Mouse (Mus musculus): Measurements from ENCODE around the gene Cpsf6. TPM values are rescaled to one million over a fixed set of nuclear protein-coding genes. Genes with fewer than 3 reads are reported as not detected.
"Not testable (repeated sequence)": the region's sequence is repeated elsewhere in the genome, so short reads cannot be mapped to it uniquely, and the experiment has no call there.

Cpsf6 gene
- polyA plus RNA-seq, 1 experiment from 2014 or later: 161 TPM

- ATAC-seq (ENCODE audit: insufficient number of reproducible peaks, insufficient read depth, low FRiP score, low TSS enrichment, low read depth): no peak
- Histone ChIP-seq H3K27ac (no peak overlapping the region), H3K4me3 (no peak overlapping the region), H3K4me1 (peaks cover 9% of the 10 kb centered on the region; the same call in 1 of the 2 replicates), H3K27me3 (no peaks in the 10 kb centered on the region), H3K36me3 (no peaks in the 10 kb centered on the region), H3K9me3 (no peaks in the 10 kb centered on the region), H3K9ac (no peak overlapping the region; the same call in 1 of the 2 replicates), H3K4me2 (peak overlapping the region; percentile 45)
- WGBS: 33% methylated on average over 18 of the region's 18 CpGs
Measured at GRCm38 (mm10) chr10:117396386-117397048, 16.7 kb upstream of the Cpsf6 start.

GRCm38 (mm10) chr10:117395801-117396200, 16.0 kb upstream of the Cpsf6 start:
- no peaks in the 10 kb centered on the region for H3K9me3 ChIP-seq
- H3K27ac ChIP-seq: no peak overlapping the region
- no peaks in the 10 kb centered on the region for H3K36me3 ChIP-seq
- no peak overlapping the region for H3K4me2 ChIP-seq
- H3K4me3 ChIP-seq: no peak overlapping the region
- no peak for ATAC-seq (ENCODE audit: insufficient number of reproducible peaks, insufficient read depth, low FRiP score, low TSS enrichment, low read depth)
- WGBS: 88% methylated on average over 2 of the region's 2 CpGs
- H3K9ac ChIP-seq: no peak overlapping the region
- H3K27me3 ChIP-seq: peaks cover under 1% of the 10 kb centered on the region; the same call in 1 of the 2 replicates
- peaks cover 9% of the 10 kb centered on the region; the same call in 1 of the 2 replicates for H3K4me1 ChIP-seq

GRCm38 (mm10) chr10:117394738-117395550, 15.1 kb upstream of the Cpsf6 start:
- Histone ChIP-seq H3K9me3 (no peaks in the 10 kb centered on the region), H3K9ac (no peak overlapping the region), H3K4me3 (no peak overlapping the region), H3K4me1 (peaks cover 9% of the 10 kb centered on the region; the same call in 1 of the 2 replicates), H3K27ac (no peak overlapping the region), H3K27me3 (peaks cover 6% of the 10 kb centered on the region; the same call in 1 of the 2 replicates), H3K4me2 (no peak overlapping the region), H3K36me3 (no peaks in the 10 kb centered on the region)
- WGBS: 70% methylated on average over 3 of the region's 3 CpGs
- ATAC-seq (ENCODE audit: insufficient number of reproducible peaks, insufficient read depth, low FRiP score, low TSS enrichment, low read depth): no peak

- Histone ChIP-seq H3K4me3 (peak overlapping the region; percentile 43), H3K9ac (peak overlapping the region; percentile 68), H3K27ac (no peak overlapping the region), H3K9me3 (no peaks in the 10 kb centered on the region), H3K36me3 (no peaks in the 10 kb centered on the region), H3K4me2 (peak overlapping the region; percentile 69), H3K27me3 (peaks cover 9% of the 10 kb centered on the region; the same call in 1 of the 2 replicates), H3K4me1 (peaks cover 9% of the 10 kb centered on the region; the same call in 1 of the 2 replicates)
- no peak for ATAC-seq (ENCODE audit: insufficient number of reproducible peaks, insufficient read depth, low FRiP score, low TSS enrichment, low read depth)
- 56% methylated on average over 11 of the region's 11 CpGs for WGBS
Measured at GRCm38 (mm10) chr10:117393891-117394395, 14.1 kb upstream of the Cpsf6 start.

- 2% methylated on average over 24 of the region's 27 CpGs for WGBS
- Histone ChIP-seq H3K9ac (peak overlapping the region; percentile 68), H3K4me3 (peak overlapping the region; percentile 43), H3K27ac (no peak overlapping the region; the same call in 1 of the 2 replicates), H3K4me1 (peaks cover 9% of the 10 kb centered on the region; the same call in 1 of the 2 replicates), H3K4me2 (peak overlapping the region; percentile 69), H3K27me3 (peaks cover 9% of the 10 kb centered on the region; the same call in 1 of the 2 replicates), H3K9me3 (no peaks in the 10 kb centered on the region), H3K36me3 (no peaks in the 10 kb centered on the region)
- 0 out of 2 replicates have a peak, but pooled peaks have one; percentile 59 for ATAC-seq (ENCODE audit: insufficient number of reproducible peaks, insufficient read depth, low FRiP score, low TSS enrichment, low read depth)
Measured at GRCm38 (mm10) chr10:117393196-117393890, 13.5 kb upstream of the Cpsf6 start.

GRCm38 (mm10) chr10:117392832-117393195, 13.0 kb upstream of the Cpsf6 start:
- Histone ChIP-seq H3K9ac (0 out of 2 replicates have a peak overlapping the region, but pooled peaks have one; percentile 68), H3K9me3 (no peaks in the 10 kb centered on the region), H3K4me1 (peaks cover 9% of the 10 kb centered on the region; the same call in 1 of the 2 replicates), H3K27me3 (peaks cover 9% of the 10 kb centered on the region; the same call in 1 of the 2 replicates), H3K4me2 (peak overlapping the region; percentile 69), H3K4me3 (peak overlapping the region; percentile 43), H3K36me3 (no peaks in the 10 kb centered on the region), H3K27ac (no peak overlapping the region)
- WGBS: 4% methylated on average over 6 of the region's 6 CpGs
- ATAC-seq (ENCODE audit: insufficient number of reproducible peaks, insufficient read depth, low FRiP score, low TSS enrichment, low read depth): no peak

- H3K36me3 ChIP-seq; H3K4me3 ChIP-seq; H3K9me3 ChIP-seq; H3K4me2 ChIP-seq; H3K4me1 ChIP-seq; ATAC-seq (ENCODE audit: insufficient number of reproducible peaks, insufficient read depth, low FRiP score, low TSS enrichment, low read depth); H3K9ac ChIP-seq; H3K27ac ChIP-seq; H3K27me3 ChIP-seq: not testable (repeated sequence)
- WGBS: 81% methylated on average over 1 of the region's 1 CpGs
Measured at GRCm38 (mm10) chr10:117392397-117392796, 12.6 kb upstream of the Cpsf6 start.

- H3K27ac ChIP-seq: no peak overlapping the region
- H3K36me3 ChIP-seq: no peaks in the 10 kb centered on the region
- H3K4me2 ChIP-seq: no peak overlapping the region
- H3K4me3 ChIP-seq: no peak overlapping the region
- H3K9me3 ChIP-seq: no peaks in the 10 kb centered on the region
- ATAC-seq (ENCODE audit: insufficient number of reproducible peaks, insufficient read depth, low FRiP score, low TSS enrichment, low read depth): no peak
- H3K4me1 ChIP-seq: peaks cover 8% of the 10 kb centered on the region; the same call in 1 of the 2 replicates
- peaks cover 9% of the 10 kb centered on the region; the same call in 1 of the 2 replicates for H3K27me3 ChIP-seq
- H3K9ac ChIP-seq: no peak overlapping the region
- 90% methylated on average over 2 of the region's 2 CpGs for WGBS
Measured at GRCm38 (mm10) chr10:117391801-117392200, 12.0 kb upstream of the Cpsf6 start.

GRCm38 (mm10) chr10:117391057-117391456, 11.2 kb upstream of the Cpsf6 start:
- 0 out of 2 replicates have a peak, but pooled peaks cover 3% of the 10 kb centered on the region for H3K4me1 ChIP-seq
- no peak for ATAC-seq (ENCODE audit: insufficient number of reproducible peaks, insufficient read depth, low FRiP score, low TSS enrichment, low read depth)
- H3K27me3 ChIP-seq: peaks cover 9% of the 10 kb centered on the region; the same call in 1 of the 2 replicates
- no peak overlapping the region for H3K9ac ChIP-seq
- H3K4me3 ChIP-seq: no peak overlapping the region
- H3K9me3 ChIP-seq: no peaks in the 10 kb centered on the region
- H3K4me2 ChIP-seq: no peak overlapping the region
- H3K27ac ChIP-seq: no peak overlapping the region
- 26% methylated on average over 5 of the region's 5 CpGs for WGBS
- H3K36me3 ChIP-seq: no peaks in the 10 kb centered on the region

GRCm38 (mm10) chr10:117389904-117390875, 10.4 kb upstream of the Cpsf6 start:
- H3K27ac ChIP-seq: no peak overlapping the region
- no peaks in the 10 kb centered on the region for H3K9me3 ChIP-seq
- H3K4me3 ChIP-seq: no peak overlapping the region
- H3K4me1 ChIP-seq: 0 out of 2 replicates have a peak, but pooled peaks cover 3% of the 10 kb centered on the region
- H3K4me2 ChIP-seq: no peak overlapping the region
- no peaks in the 10 kb centered on the region for H3K36me3 ChIP-seq
- WGBS: 49% methylated on average over 31 of the region's 31 CpGs
- H3K9ac ChIP-seq: no peak overlapping the region
- ATAC-seq (ENCODE audit: insufficient number of reproducible peaks, insufficient read depth, low FRiP score, low TSS enrichment, low read depth): no peak
- peaks cover 9% of the 10 kb centered on the region; the same call in 1 of the 2 replicates for H3K27me3 ChIP-seq

All from embryonic facial prominence, embryonic 13.5 days (tissue).